Mouse (Mus musculus): ENCODE measurements around the gene Gm45208. TPM values are rescaled to one million over a fixed set of nuclear protein-coding genes. Genes with fewer than 3 reads are reported as not detected.

Gene Gm45208
- polyA plus RNA-seq, 1 experiment from 2014 or later = not detected

GRCm38 (mm10) chrX:7763631-7764393, 41.8 kb downstream of the Gm45208 start:
- H3K4me1 ChIP-seq (replicated peaks; ENCODE audit: control insufficient read depth, insufficient read depth, low read length) = peaks cover 6% of the 10 kb centered on the region; the same call in 1 of the 2 replicates
- peak overlapping the region; percentile 60 for H3K4me3 ChIP-seq (replicated peaks; ENCODE audit: low read length)
- ATAC-seq (ENCODE audit: low FRiP score) (no peak), DNase-seq (ENCODE audit: low spot score) (no peak)
- peak overlapping the region; percentile 67 for H3K4me2 ChIP-seq (replicated peaks)
- H3K27ac ChIP-seq = no peak overlapping the region
- no peaks in the 10 kb centered on the region for H3K9me3 ChIP-seq (ENCODE audit: control insufficient read depth, low read length)
- WGBS = 11% methylated on average over 21 of the region's 22 CpGs
- H3K9ac ChIP-seq = peak overlapping the region; percentile 65
- H3K36me3 ChIP-seq (replicated peaks; ENCODE audit: control insufficient read depth, insufficient read depth) = peaks cover 22% of the 10 kb centered on the region; the same call in 1 of the 2 replicates
- H3K27me3 ChIP-seq (ENCODE audit: control insufficient read depth, insufficient read depth, low read length) = no peaks in the 10 kb centered on the region

- WGBS = 18% methylated on average over 9 of the region's 9 CpGs
- Histone ChIP-seq H3K27me3 (ENCODE audit: control insufficient read depth, insufficient read depth, low read length) (no peaks in the 10 kb centered on the region), H3K4me2 (replicated peaks) (peak overlapping the region; percentile 67), H3K4me3 (replicated peaks; ENCODE audit: low read length) (peak overlapping the region; percentile 60), H3K4me1 (replicated peaks; ENCODE audit: control insufficient read depth, insufficient read depth, low read length) (peaks cover 6% of the 10 kb centered on the region; the same call in 1 of the 2 replicates), H3K9ac (0 out of 2 replicates have a peak overlapping the region, but pooled peaks have one; percentile 65), H3K36me3 (replicated peaks; ENCODE audit: control insufficient read depth, insufficient read depth) (peaks cover 29% of the 10 kb centered on the region; the same call in 1 of the 2 replicates), H3K9me3 (ENCODE audit: control insufficient read depth, low read length) (no peaks in the 10 kb centered on the region), H3K27ac (no peak overlapping the region)
- ATAC-seq (ENCODE audit: low FRiP score) (no peak), DNase-seq (ENCODE audit: low spot score) (no peak)
Measured at GRCm38 (mm10) chrX:7764657-7765280, 42.7 kb downstream of the Gm45208 start.

- peak overlapping the region; percentile 38; the same call in 1 of the 2 replicates for H3K27ac ChIP-seq
- peak overlapping the region; percentile 65; the same call in 1 of the 2 replicates for H3K9ac ChIP-seq
Measured at GRCm38 (mm10) chrX:7765281-7765670, 43.2 kb downstream of the Gm45208 start.

DNA sequence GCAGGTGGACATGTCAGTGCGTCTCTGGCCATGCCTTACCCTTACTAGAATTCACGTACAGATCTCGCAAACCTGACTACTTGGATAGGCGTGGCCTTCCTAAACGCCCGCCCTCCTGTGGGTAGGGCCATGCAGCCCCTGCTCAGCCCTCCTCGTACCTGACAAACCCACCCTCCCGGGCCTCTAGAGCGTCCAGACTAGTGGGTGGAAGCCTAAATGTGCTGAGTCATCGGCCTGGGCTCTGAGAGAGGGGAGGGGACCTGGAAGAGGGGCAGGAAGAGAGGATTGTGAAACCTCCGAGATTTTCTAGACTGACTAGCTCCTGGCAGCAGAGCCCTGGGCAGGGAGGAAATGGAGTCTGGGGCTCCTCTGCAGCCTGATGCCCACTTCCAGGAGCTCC, 43.7 kb downstream of the Gm45208 start:
- peaks cover 36% of the 10 kb centered on the region for H3K36me3 ChIP-seq (replicated peaks; ENCODE audit: control insufficient read depth, insufficient read depth)
- no peaks in the 10 kb centered on the region for H3K9me3 ChIP-seq (ENCODE audit: control insufficient read depth, low read length)
- H3K4me2 ChIP-seq (replicated peaks) = peak overlapping the region; percentile 67
- no peak for ATAC-seq (ENCODE audit: low FRiP score)
- H3K27ac ChIP-seq = peak overlapping the region; percentile 38; the same call in 1 of the 2 replicates
- DNase-seq (ENCODE audit: low spot score) = no peak
- H3K4me1 ChIP-seq (replicated peaks; ENCODE audit: control insufficient read depth, insufficient read depth, low read length) = peaks cover 6% of the 10 kb centered on the region; the same call in 1 of the 2 replicates
- peak overlapping the region; percentile 60 for H3K4me3 ChIP-seq (replicated peaks; ENCODE audit: low read length)
- WGBS = 20% methylated on average over 11 of the region's 11 CpGs
- no peaks in the 10 kb centered on the region for H3K27me3 ChIP-seq (ENCODE audit: control insufficient read depth, insufficient read depth, low read length)
- H3K9ac ChIP-seq = peak overlapping the region; percentile 65; the same call in 1 of the 2 replicates

More at GRCm38 (mm10) chrX:7765281-7765670, 43.2 kb downstream of the Gm45208 start:
- no peaks in the 10 kb centered on the region for H3K27me3 ChIP-seq (ENCODE audit: control insufficient read depth, insufficient read depth, low read length)
- H3K4me2 ChIP-seq (replicated peaks) = peak overlapping the region; percentile 67
- 21% methylated on average over 13 of the region's 13 CpGs for WGBS
- no peak for DNase-seq (ENCODE audit: low spot score)
- H3K4me1 ChIP-seq (replicated peaks; ENCODE audit: control insufficient read depth, insufficient read depth, low read length) = peaks cover 6% of the 10 kb centered on the region; the same call in 1 of the 2 replicates
- H3K9me3 ChIP-seq (ENCODE audit: control insufficient read depth, low read length) = no peaks in the 10 kb centered on the region
- no peak for ATAC-seq (ENCODE audit: low FRiP score)
- H3K4me3 ChIP-seq (replicated peaks; ENCODE audit: low read length) = peak overlapping the region; percentile 60
- peaks cover 33% of the 10 kb centered on the region for H3K36me3 ChIP-seq (replicated peaks; ENCODE audit: control insufficient read depth, insufficient read depth)

- Histone ChIP-seq H3K27ac (no peak overlapping the region), H3K4me2 (replicated peaks) (no peak overlapping the region), H3K4me3 (replicated peaks; ENCODE audit: low read length) (no peak overlapping the region), H3K36me3 (replicated peaks; ENCODE audit: control insufficient read depth, insufficient read depth) (peaks cover 50% of the 10 kb centered on the region), H3K4me1 (replicated peaks; ENCODE audit: control insufficient read depth, insufficient read depth, low read length) (peaks cover under 1% of the 10 kb centered on the region; the same call in 1 of the 2 replicates), H3K27me3 (ENCODE audit: control insufficient read depth, insufficient read depth, low read length) (no peaks in the 10 kb centered on the region), H3K9me3 (ENCODE audit: control insufficient read depth, low read length) (no peaks in the 10 kb centered on the region), H3K9ac (no peak overlapping the region)
- no peak for DNase-seq (ENCODE audit: low spot score)
- no peak for ATAC-seq (ENCODE audit: low FRiP score)
- 92% methylated on average over 7 of the region's 7 CpGs for WGBS
Measured at GRCm38 (mm10) chrX:7769302-7770017, 47.4 kb downstream of the Gm45208 start.

GRCm38 (mm10) chrX:7772766-7773165, 50.7 kb downstream of the Gm45208 start:
- no peak overlapping the region for H3K9ac ChIP-seq
- no peak overlapping the region for H3K4me2 ChIP-seq (replicated peaks)
- peaks cover 38% of the 10 kb centered on the region for H3K36me3 ChIP-seq (replicated peaks; ENCODE audit: control insufficient read depth, insufficient read depth)
- WGBS = 47% methylated on average over 2 of the region's 2 CpGs
- ATAC-seq (ENCODE audit: low FRiP score) (no peak), DNase-seq (ENCODE audit: low spot score) (no peak)
- no peaks in the 10 kb centered on the region for H3K9me3 ChIP-seq (ENCODE audit: control insufficient read depth, low read length)
- H3K27me3 ChIP-seq (ENCODE audit: control insufficient read depth, insufficient read depth, low read length) = no peaks in the 10 kb centered on the region
- H3K4me3 ChIP-seq (replicated peaks; ENCODE audit: low read length) = no peak overlapping the region
- H3K4me1 ChIP-seq (replicated peaks; ENCODE audit: control insufficient read depth, insufficient read depth, low read length) = no peaks in the 10 kb centered on the region
- H3K27ac ChIP-seq = no peak overlapping the region

- DNase-seq (ENCODE audit: low spot score) (no peak), ATAC-seq (ENCODE audit: low FRiP score) (no peak)
- peaks cover 15% of the 10 kb centered on the region for H3K36me3 ChIP-seq (replicated peaks; ENCODE audit: control insufficient read depth, insufficient read depth)
- WGBS = 77% methylated on average over 9 of the region's 9 CpGs
- no peaks in the 10 kb centered on the region for H3K4me1 ChIP-seq (replicated peaks; ENCODE audit: control insufficient read depth, insufficient read depth, low read length)
- no peak overlapping the region for H3K27ac ChIP-seq
- H3K4me3 ChIP-seq (replicated peaks; ENCODE audit: low read length) = no peak overlapping the region
- no peaks in the 10 kb centered on the region for H3K9me3 ChIP-seq (ENCODE audit: control insufficient read depth, low read length)
- no peaks in the 10 kb centered on the region for H3K27me3 ChIP-seq (ENCODE audit: control insufficient read depth, insufficient read depth, low read length)
- H3K4me2 ChIP-seq (replicated peaks) = no peak overlapping the region
- no peak overlapping the region for H3K9ac ChIP-seq
Measured at GRCm38 (mm10) chrX:7775501-7776205, 53.6 kb downstream of the Gm45208 start.

GRCm38 (mm10) chrX:7776329-7777082, 54.5 kb downstream of the Gm45208 start:
- ATAC-seq (ENCODE audit: low FRiP score) = peak; percentile 48; the same call in 1 of the 2 replicates
- no peaks in the 10 kb centered on the region for H3K9me3 ChIP-seq (ENCODE audit: control insufficient read depth, low read length)
- H3K36me3 ChIP-seq (replicated peaks; ENCODE audit: control insufficient read depth, insufficient read depth) = peaks cover 10% of the 10 kb centered on the region
- no peak overlapping the region for H3K9ac ChIP-seq
- H3K4me1 ChIP-seq (replicated peaks; ENCODE audit: control insufficient read depth, insufficient read depth, low read length) = no peaks in the 10 kb centered on the region
- H3K4me3 ChIP-seq (replicated peaks; ENCODE audit: low read length) = no peak overlapping the region
- peak; percentile 53 for DNase-seq (ENCODE audit: low spot score)
- H3K27ac ChIP-seq = no peak overlapping the region
- H3K27me3 ChIP-seq (ENCODE audit: control insufficient read depth, insufficient read depth, low read length) = no peaks in the 10 kb centered on the region
- WGBS = 49% methylated on average over 8 of the region's 8 CpGs
- H3K4me2 ChIP-seq (replicated peaks) = no peak overlapping the region
